17 mouse cellular contexts compared by ENCODE assay signal in the genomic region with DNA sequence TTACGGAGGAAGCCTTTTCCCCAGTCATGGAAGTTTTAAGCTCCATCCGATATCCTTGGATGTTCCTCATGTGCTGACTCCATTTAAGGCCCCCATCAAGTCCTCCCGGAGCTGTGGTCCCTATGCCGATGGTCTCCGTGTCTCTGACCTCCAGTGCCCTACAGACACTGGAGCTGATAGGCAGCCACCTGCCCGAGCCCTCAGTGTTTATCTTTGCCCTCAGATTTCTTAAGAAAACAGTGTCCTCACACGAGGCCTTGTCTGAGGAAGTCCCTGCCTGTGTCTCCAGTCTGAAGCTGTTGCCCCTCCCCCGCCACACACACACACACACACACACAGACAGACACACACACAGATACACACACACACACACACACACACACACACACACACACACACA. TPM values are rescaled to one million over a fixed set of nuclear protein-coding genes. Genes with fewer than 3 reads are reported as not detected.
A peak's percentile ranks its signal among the peaks of the same experiment; 100 is the strongest.
DNase-seq lines count a peak whose midpoint lies in the region; ATAC-seq and TF ChIP-seq lines count a peak whose summit lies in the region.
"Had no signal": no experiment of that assay in that cellular context is flagged by ENCODE, and none has a peak within 500 bp of the region (broad histone marks: within the 10 kb centered on the region; RNA-seq: fewer than 3 reads in every experiment).

No protein-coding gene starts in this region.

- no peak overlapping the region for H3K4me2 ChIP-seq in limb, embryonic 11.5 days (ENCODE audit: low read depth, severe bottlenecking)
- H3K4me2 ChIP-seq in liver, postnatal 0 days (ENCODE audit: low read depth, low read length), result no peak overlapping the region
- H3K4me2 ChIP-seq: heart, embryonic 12.5 days; limb, embryonic 15.5 days; stomach, embryonic 15.5 days had no signal

- 54% methylated on average over 8 of the region's 8 CpGs for WGBS in limb, embryonic 11.5 days
- 42% methylated on average over 8 of the region's 8 CpGs for WGBS in limb, embryonic 10.5 days
- 42% methylated on average over 8 of the region's 8 CpGs for WGBS in embryonic facial prominence, embryonic 10.5 days
- 32% methylated on average over 8 of the region's 8 CpGs for WGBS in liver, postnatal 0 days (ENCODE audit: insufficient replicate concordance)

- DNase-seq in embryo, embryonic 9.5 days (ENCODE audit: extremely low spot score), result peak; percentile 25
- no peak for DNase-seq in embryo, embryonic 10.5 days (ENCODE audit: low spot score)
- DNase-seq in limb, embryonic 11.5 days (ENCODE audit: low spot score), result no peak
- DNase-seq in limb, embryonic 10.5 days (ENCODE audit: low spot score), result no peak
- peak; percentile 44 for DNase-seq in embryonic facial prominence, embryonic 10.5 days (ENCODE audit: low spot score)
- no peak for DNase-seq in liver, postnatal 0 days
- DNase-seq in heart, adult 9 months (ENCODE audit: low spot score in 2 of 2), result no peak
- DNase-seq in cerebellum, adult 8-10 months, result no peak
- DNase-seq: cerebellum, adult 11 months; gastrocnemius, postnatal 25 days; heart, postnatal 36 days; spleen, adult 18-20 months had no signal

- no peak for TF ChIP-seq CTCF in liver, postnatal 0 days (IDR thresholded peaks at IDR 0.05; ENCODE audit: low read depth)

- no peaks in the 10 kb centered on the region for H3K36me3 ChIP-seq in limb, embryonic 11.5 days (ENCODE audit: control insufficient read depth, insufficient read depth, low read length)
- no peaks in the 10 kb centered on the region for H3K36me3 ChIP-seq in limb, embryonic 10.5 days
- H3K36me3 ChIP-seq in embryonic facial prominence, embryonic 10.5 days (replicated peaks), result peaks cover 17% of the 10 kb centered on the region
- no peaks in the 10 kb centered on the region for H3K36me3 ChIP-seq in liver, postnatal 0 days (replicated peaks; ENCODE audit: insufficient read depth, low read length)
- H3K36me3 ChIP-seq: heart, embryonic 12.5 days; limb, embryonic 15.5 days; stomach, embryonic 15.5 days had no signal

- H3K27ac ChIP-seq in limb, embryonic 11.5 days (replicated peaks; ENCODE audit: low read depth, low read length), result 0 out of 2 replicates have a peak overlapping the region, but pooled peaks have one; percentile 4
- no peak overlapping the region for H3K27ac ChIP-seq in limb, embryonic 10.5 days
- peak overlapping the region; percentile 77 for H3K27ac ChIP-seq in embryonic facial prominence, embryonic 10.5 days (replicated peaks)
- H3K27ac ChIP-seq in liver, postnatal 0 days (ENCODE audit: low read depth), result peak overlapping the region; percentile 80; the same call in 1 of the 2 replicates
- H3K27ac ChIP-seq: left cerebral cortex, adult 2 months; limb, embryonic 15.5 days; stomach, embryonic 15.5 days had no signal

- H3K27me3 ChIP-seq in limb, embryonic 11.5 days (ENCODE audit: control insufficient read depth, insufficient read depth, low read length), result no peaks in the 10 kb centered on the region
- H3K27me3 ChIP-seq in limb, embryonic 10.5 days (ENCODE audit: low read depth, poor library complexity, severe bottlenecking), result no peaks in the 10 kb centered on the region
- H3K27me3 ChIP-seq in embryonic facial prominence, embryonic 10.5 days (replicated peaks; ENCODE audit: low read depth, poor library complexity, severe bottlenecking), result no peaks in the 10 kb centered on the region
- H3K27me3 ChIP-seq in liver, postnatal 0 days (ENCODE audit: insufficient read depth, low read length), result no peaks in the 10 kb centered on the region
- H3K27me3 ChIP-seq: limb, embryonic 15.5 days; stomach, embryonic 15.5 days had no signal

- no peak overlapping the region for H3K4me3 ChIP-seq in limb, embryonic 11.5 days (ENCODE audit: low read depth, low read length)
- H3K4me3 ChIP-seq in limb, embryonic 10.5 days, result no peak overlapping the region
- no peak overlapping the region for H3K4me3 ChIP-seq in embryonic facial prominence, embryonic 10.5 days
- no peak overlapping the region for H3K4me3 ChIP-seq in liver, postnatal 0 days (ENCODE audit: low read depth, low read length)
- H3K4me3 ChIP-seq: heart, embryonic 12.5 days; left cerebral cortex, adult 2 months; limb, embryonic 15.5 days; stomach, embryonic 15.5 days had no signal

- no peak overlapping the region for H3K9ac ChIP-seq in limb, embryonic 11.5 days (ENCODE audit: low read length)
- no peak overlapping the region; the same call in 1 of the 2 replicates for H3K9ac ChIP-seq in liver, postnatal 0 days (replicated peaks)
- H3K9ac ChIP-seq: heart, embryonic 12.5 days; limb, embryonic 15.5 days; stomach, embryonic 15.5 days had no signal

- no peak for ATAC-seq in limb, embryonic 11.5 days (ENCODE audit: insufficient number of reproducible peaks, low FRiP score, low TSS enrichment, low read depth)
- no peak for ATAC-seq in liver, postnatal 0 days
- ATAC-seq: lung, postnatal 0 days had no signal

- no peaks in the 10 kb centered on the region for H3K4me1 ChIP-seq in limb, embryonic 11.5 days (ENCODE audit: control insufficient read depth, insufficient read depth, low read length)
- H3K4me1 ChIP-seq in limb, embryonic 10.5 days, result peaks cover 15% of the 10 kb centered on the region; the same call in 1 of the 2 replicates
- H3K4me1 ChIP-seq in embryonic facial prominence, embryonic 10.5 days, result peaks cover 42% of the 10 kb centered on the region
- peaks cover 18% of the 10 kb centered on the region for H3K4me1 ChIP-seq in liver, postnatal 0 days (ENCODE audit: insufficient read depth)

- TF ChIP-seq EP300 in liver, postnatal 0 days (IDR thresholded peaks at IDR 0.05; ENCODE audit: low read depth), result no peak

- no peaks in the 10 kb centered on the region for H3K9me3 ChIP-seq in limb, embryonic 11.5 days (ENCODE audit: control insufficient read depth, low read length)
- H3K9me3 ChIP-seq in limb, embryonic 10.5 days (replicated peaks), result no peaks in the 10 kb centered on the region
- H3K9me3 ChIP-seq in embryonic facial prominence, embryonic 10.5 days, result no peaks in the 10 kb centered on the region
- H3K9me3 ChIP-seq in liver, postnatal 0 days (ENCODE audit: low read length), result no peaks in the 10 kb centered on the region
- H3K9me3 ChIP-seq: limb, embryonic 15.5 days; stomach, embryonic 15.5 days had no signal

RNA-seq across cellular contexts. Expression of a gene that starts 55.0 kb away (rescaled TPM):
- 18.3 and 21.4 TPM in 2 replicates for polyA plus RNA-seq in limb, embryonic 11.5 days (2014; fragmentation: Nextera tagmentation; extraction: Ambion mirVana)
- polyA plus RNA-seq in limb, embryonic 10.5 days (2016; fragmentation: Nextera tagmentation; extraction: Ambion mirVana), result 15.0 and 17.6 TPM in 2 replicates
- polyA plus RNA-seq in embryonic facial prominence, embryonic 10.5 days (2016; fragmentation: Nextera tagmentation; extraction: Ambion mirVana), result 22.2 TPM in 2 replicates
- 11.6 TPM in 2 replicates for polyA plus RNA-seq in liver, postnatal 0 days (2015; fragmentation: Nextera tagmentation; extraction: Ambion mirVana)

Comparison
In these comparisons a context has a peak if more than half of its experiments do, and no peak if none do; other contexts are left out.
1. DNase-seq: peak in embryo, embryonic 9.5 days (single experiment) and embryonic facial prominence, embryonic 10.5 days (single experiment); none in embryo, embryonic 10.5 days (single experiment), limb, embryonic 11.5 days (single experiment), limb, embryonic 10.5 days (single experiment), liver, postnatal 0 days (single experiment), heart, adult 9 months (0 of 2) and cerebellum, adult 8-10 months (single experiment).